Mouse (Mus musculus) G1E (cell line): ENCODE measurements around the gene Fat3.

Source experiments
- CTCF ChIP-seq: IDR thresholded peaks from 2 replicates; pipeline ENCODE4 v1.5.1; 2012; ENCODE audit warnings: low read depth, low read length, inconsistent platforms, mixed read lengths
- GATA1 ChIP-seq: IDR thresholded peaks from 2 replicates; pipeline ENCODE4 v1.6.1; 2012; ENCODE audit warnings: borderline replicate concordance, low read length, inconsistent platforms, mixed read lengths

- no peak for TF ChIP-seq CTCF
- TF ChIP-seq GATA1: no peak
Measured at GRCm38 (mm10) chr9:15886756-15887155, 614.3 kb downstream of the Fat3 start.
